Mouse (Mus musculus) forebrain, embryonic 14.5 days (tissue): ENCODE results near the gene Ifih1. TPM values are rescaled to one million over a fixed set of nuclear protein-coding genes. Genes with fewer than 3 reads are reported as not detected.

Experiments
- ATAC-seq: fragments of 200-750 bp; cut with Nextera tagmentation; 2 replicates; pipeline ENCODE4 v1.8.0; 2017; ENCODE audit warnings: mild to moderate bottlenecking, moderate library complexity
- DNase-seq: peaks from one replicate; pipeline ENCODE4 v3.0.0-alpha.2; 2015; ENCODE audit warnings: low spot score
- H3K27ac ChIP-seq: fragments of 300-500 bp; sonication (generic); 2 replicates; pipeline ENCODE4 v1.5.1; 2014; ENCODE audit warnings: low read depth, mild to moderate bottlenecking, control low read depth, low read length, moderate library complexity
- H3K27me3 ChIP-seq: fragments of 300-500 bp; sonication (generic); replicated peaks from 2 replicates; pipeline ENCODE4 v1.6.1; 2014; ENCODE audit warnings: low read length, control low read depth, mixed read lengths; ENCODE audit not compliant: control insufficient read depth, insufficient read depth
- H3K36me3 ChIP-seq: fragments of 300-500 bp; sonication (generic); 2 replicates; pipeline ENCODE4 v1.6.1; 2014; ENCODE audit warnings: low read length, control low read depth; ENCODE audit not compliant: control insufficient read depth, insufficient read depth
- H3K4me1 ChIP-seq: fragments of 300-500 bp; sonication (generic); 2 replicates; pipeline ENCODE4 v1.6.1; 2014; ENCODE audit warnings: antibody characterized with exemption, low read length, control low read depth; ENCODE audit not compliant: control insufficient read depth, insufficient read depth
- H3K4me2 ChIP-seq: fragments of 300-500 bp; sonication (generic); 2 replicates; pipeline ENCODE4 v1.6.1; 2014; ENCODE audit warnings: mild to moderate bottlenecking, control low read depth, low read length
- H3K4me3 ChIP-seq: fragments of 300-500 bp; sonication (generic); 2 replicates; pipeline ENCODE4 v1.5.1; 2014; ENCODE audit warnings: low read depth, low read length, control low read depth
- H3K9ac ChIP-seq: fragments of 300-500 bp; sonication (generic); 2 replicates; pipeline ENCODE4 v1.6.1; 2014; ENCODE audit warnings: mild to moderate bottlenecking, low read length, control low read depth, moderate library complexity
- H3K9me3 ChIP-seq: fragments of 300-500 bp; sonication (generic); replicated peaks from 2 replicates; pipeline ENCODE4 v1.6.1; 2016; ENCODE audit warnings: low read length, control low read depth, mixed read lengths; ENCODE audit not compliant: control insufficient read depth
- WGBS: fragments of 180-500 bp; shearing (Covaris S2); extraction: QIAGEN DNeasy Blood & Tissue Kit; methylation state at CpG from one replicate; pipeline ENCODE4 v1.1.7; 2014; 5-methylcytosine and 5-hydroxymethylcytosine counted together
- polyA plus RNA-seq: library from polyadenylated mRNA; unstranded; fragments of >200 nt; fragmentation: Nextera tagmentation; extraction: Ambion mirVana; gene quantifications from 2 replicates; pipeline ENCODE4 v1.2.1, GENCODE M21; 2014

The Ifih1 gene
- polyA plus RNA-seq, 1 experiment from 2014 or later: 1.3 TPM

- 65% methylated on average over 7 of the region's 7 CpGs for WGBS
- peak overlapping the region; percentile 91 for H3K4me2 ChIP-seq
Observed at GRCm38 (mm10) chr2:62664839-62665238, 18.8 kb upstream of the Ifih1 start.

GRCm38 (mm10) chr2:62664135-62664670 lies 18.1 kb upstream of the Ifih1 start, which contains the start of gene Gca:
TSS of gene Gca (plus strand) at chr2:62664285.
- Histone ChIP-seq H3K9me3 (no peaks in the 10 kb centered on the region), H3K36me3 (no peaks in the 10 kb centered on the region), H3K4me3 (peak within 1 kb of the TSS; percentile 64), H3K9ac (peak within 1 kb of the TSS; percentile 66), H3K27ac (no peak within 1 kb of the TSS), H3K4me1 (no peaks in the 10 kb centered on the region), H3K4me2 (peak within 1 kb of the TSS; percentile 91), H3K27me3 (no peaks in the 10 kb centered on the region)
- under 1% methylated on average over 43 of the region's 43 CpGs for WGBS
- peak; percentile 88 for DNase-seq
- ATAC-seq: peak; percentile 98

More at GRCm38 (mm10) chr2:62664839-62665238, 18.8 kb upstream of the Ifih1 start:
- Histone ChIP-seq H3K27ac (no peak overlapping the region), H3K9me3 (no peaks in the 10 kb centered on the region), H3K9ac (peak overlapping the region; percentile 66; the same call in 1 of the 2 replicates), H3K4me1 (no peaks in the 10 kb centered on the region), H3K27me3 (no peaks in the 10 kb centered on the region), H3K4me3 (peak overlapping the region; percentile 64), H3K36me3 (no peaks in the 10 kb centered on the region)
- ATAC-seq (no peak), DNase-seq (no peak)

- no peaks in the 10 kb centered on the region for H3K36me3 ChIP-seq
- no peak overlapping the region for H3K9ac ChIP-seq
- no peak for ATAC-seq
- WGBS: 57% methylated on average over 3 of the region's 3 CpGs
- H3K27me3 ChIP-seq: no peaks in the 10 kb centered on the region
- no peak overlapping the region for H3K27ac ChIP-seq
- DNase-seq: peak; percentile 57
- no peak overlapping the region for H3K4me2 ChIP-seq
- H3K4me3 ChIP-seq: no peak overlapping the region
- no peaks in the 10 kb centered on the region for H3K4me1 ChIP-seq
- H3K9me3 ChIP-seq: no peaks in the 10 kb centered on the region
Observed at GRCm38 (mm10) chr2:62662560-62662959, 16.5 kb upstream of the Ifih1 start.

GRCm38 (mm10) chr2:62660565-62660964 lies 14.5 kb upstream of the Ifih1 start:
- Histone ChIP-seq H3K27ac (no peak overlapping the region), H3K4me1 (no peaks in the 10 kb centered on the region), H3K27me3 (no peaks in the 10 kb centered on the region), H3K4me3 (no peak overlapping the region), H3K9ac (no peak overlapping the region), H3K4me2 (no peak overlapping the region), H3K9me3 (no peaks in the 10 kb centered on the region), H3K36me3 (no peaks in the 10 kb centered on the region)
- WGBS: 53% methylated on average over 6 of the region's 6 CpGs
- DNase-seq (no peak), ATAC-seq (no peak)

GRCm38 (mm10) chr2:62656072-62656471 lies 10.0 kb upstream of the Ifih1 start:
- Histone ChIP-seq H3K27me3 (no peaks in the 10 kb centered on the region), H3K36me3 (no peaks in the 10 kb centered on the region), H3K9me3 (no peaks in the 10 kb centered on the region), H3K27ac (no peak overlapping the region), H3K4me3 (no peak overlapping the region), H3K4me2 (no peak overlapping the region), H3K9ac (no peak overlapping the region), H3K4me1 (no peaks in the 10 kb centered on the region)
- 84% methylated on average over 1 of the region's 1 CpGs for WGBS
- no peak for DNase-seq
- no peak for ATAC-seq

GRCm38 (mm10) chr2:62654519-62655338 lies 8.7 kb upstream of the Ifih1 start:
- Histone ChIP-seq H3K27me3 (no peaks in the 10 kb centered on the region), H3K9ac (no peak overlapping the region), H3K36me3 (no peaks in the 10 kb centered on the region), H3K4me2 (no peak overlapping the region), H3K27ac (no peak overlapping the region), H3K4me1 (no peaks in the 10 kb centered on the region), H3K9me3 (no peaks in the 10 kb centered on the region), H3K4me3 (no peak overlapping the region)
- ATAC-seq: peak; percentile 86
- peak; percentile 85 for DNase-seq
- 47% methylated on average over 7 of the region's 7 CpGs for WGBS

GRCm38 (mm10) chr2:62652466-62652865 lies 6.4 kb upstream of the Ifih1 start:
- ATAC-seq (no peak), DNase-seq (no peak)

GRCm38 (mm10) chr2:62651890-62652289 lies 5.8 kb upstream of the Ifih1 start:
- H3K4me1 ChIP-seq: peaks cover 4% of the 10 kb centered on the region; the same call in 1 of the 2 replicates
- no peaks in the 10 kb centered on the region for H3K9me3 ChIP-seq
- ATAC-seq: no peak
- no peak overlapping the region for H3K9ac ChIP-seq
- H3K27me3 ChIP-seq: no peaks in the 10 kb centered on the region
- H3K27ac ChIP-seq: no peak overlapping the region
- 85% methylated on average over 4 of the region's 4 CpGs for WGBS
- no peak overlapping the region for H3K4me3 ChIP-seq
- DNase-seq: no peak
- H3K36me3 ChIP-seq: no peaks in the 10 kb centered on the region
- H3K4me2 ChIP-seq: no peak overlapping the region

More at GRCm38 (mm10) chr2:62652466-62652865, 6.4 kb upstream of the Ifih1 start:
- Histone ChIP-seq H3K4me3 (no peak overlapping the region), H3K36me3 (no peaks in the 10 kb centered on the region), H3K4me1 (peaks cover under 1% of the 10 kb centered on the region; the same call in 1 of the 2 replicates), H3K27ac (no peak overlapping the region), H3K4me2 (no peak overlapping the region), H3K9me3 (no peaks in the 10 kb centered on the region), H3K27me3 (no peaks in the 10 kb centered on the region), H3K9ac (no peak overlapping the region)
- WGBS: 81% methylated on average over 4 of the region's 4 CpGs
